Mouse (Mus musculus) kidney, adult 2 months (tissue): ENCODE measurements around the gene Dstn. TPM values are rescaled to one million over a fixed set of nuclear protein-coding genes. Genes with fewer than 3 reads are reported as not detected.

Experiments used
- DNase-seq: peaks from one replicate; pipeline ENCODE4 v3.0.0; 2021
- H3K27ac ChIP-seq: fragments of 200-500 bp; 2 replicates; pipeline ENCODE4 v1.5.1; 2012; ENCODE audit warnings: low read depth, low read length, control low read depth, inconsistent platforms; ENCODE audit not compliant: insufficient read depth
- H3K27me3 ChIP-seq: fragments of 200-500 bp; replicated peaks from 2 replicates; pipeline ENCODE4 v1.6.1; 2012; ENCODE audit warnings: mild to moderate bottlenecking, moderate library complexity, low read length, inconsistent platforms; ENCODE audit not compliant: control insufficient read depth, insufficient read depth
- H3K36me3 ChIP-seq: fragments of 200-500 bp; 2 replicates; pipeline ENCODE4 v1.6.1; 2012; ENCODE audit warnings: mild to moderate bottlenecking, moderate library complexity, low read length, inconsistent platforms; ENCODE audit not compliant: control insufficient read depth, insufficient read depth
- H3K4me1 ChIP-seq: fragments of 200-500 bp; 2 replicates; pipeline ENCODE4 v1.6.1; 2011; ENCODE audit warnings: low read length; ENCODE audit not compliant: control insufficient read depth, insufficient read depth
- H3K4me3 ChIP-seq: fragments of 200-500 bp; 2 replicates; pipeline ENCODE4 v1.5.1; 2011; ENCODE audit warnings: mild to moderate bottlenecking, low read depth, low read length, control low read depth; ENCODE audit not compliant: insufficient read depth
- CTCF ChIP-seq: fragments of 200-500 bp; conservative IDR thresholded peaks from 2 replicates; pipeline ENCODE4 v1.5.1; 2011; ENCODE audit warnings: low read depth, mild to moderate bottlenecking, control low read depth, low read length, moderate library complexity, mixed read lengths; ENCODE audit not compliant: insufficient read depth, insufficient read length
- POLR2A ChIP-seq: fragments of 200-500 bp; IDR thresholded peaks from one replicate; pipeline ENCODE4 v1.6.1; 2011; ENCODE audit warnings: low read depth, low read length, control low read depth
- WGBS: fragments of 180-500 bp; shearing (Covaris S2); methylation state at CpG from one replicate; pipeline ENCODE4 v1.1.7; 2018; 5-methylcytosine and 5-hydroxymethylcytosine counted together
- polyA plus RNA-seq: library from polyadenylated mRNA; depleted of rRNA; stranded (reverse); fragments of >200 nt; gene quantifications from 2 replicates; pipeline ENCODE4 v1.2.3, GENCODE M21; 2012; rRNA removed

Dstn gene
- 46.9 and 73.0 TPM in 2 replicates for polyA plus RNA-seq

DNA sequence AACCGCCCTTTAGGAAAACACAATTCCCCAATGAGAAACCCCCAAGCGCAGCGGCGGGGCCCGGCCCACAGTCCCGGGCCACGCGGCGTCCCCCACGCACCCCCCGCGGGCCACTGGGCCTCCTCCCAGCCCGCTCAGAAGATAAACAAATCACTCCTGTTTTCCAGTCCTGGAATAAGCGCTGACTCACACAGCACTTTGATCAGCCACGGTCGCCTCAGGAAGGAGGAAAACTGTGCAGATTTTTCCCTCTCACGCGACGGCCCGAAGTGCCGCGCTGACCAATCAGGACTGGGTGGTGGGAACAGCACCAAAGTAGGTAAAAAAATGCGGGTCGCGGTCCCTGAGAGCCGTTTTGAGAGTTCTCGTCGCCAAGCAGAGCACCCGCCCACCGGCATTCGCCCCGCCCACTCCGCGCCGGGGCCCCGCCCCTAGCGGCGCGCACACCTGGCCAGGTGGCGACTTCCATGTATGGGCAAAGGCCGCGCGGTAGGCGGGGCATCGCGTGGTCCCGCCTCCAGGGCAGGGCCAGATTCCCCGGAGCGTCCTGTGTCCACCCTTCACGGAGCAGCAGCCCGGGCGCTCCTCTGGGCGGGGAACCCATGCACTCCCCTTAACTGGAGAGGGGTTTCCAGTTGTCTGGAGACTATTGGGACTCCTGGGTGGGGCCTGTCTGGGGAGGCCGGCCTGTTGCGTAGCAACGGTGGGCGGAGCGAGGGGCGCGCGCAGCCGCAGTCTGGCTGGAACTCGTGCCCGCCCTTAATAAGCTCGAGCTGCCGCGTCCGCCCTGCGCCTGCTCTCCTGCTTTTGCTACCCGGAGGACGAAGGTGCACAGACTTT lies at the start of gene Dstn:
TSS of gene Dstn (plus strand) at position 561 of the 840 bp plus-strand sequence.
- peak; percentile 99 for DNase-seq

DNA sequence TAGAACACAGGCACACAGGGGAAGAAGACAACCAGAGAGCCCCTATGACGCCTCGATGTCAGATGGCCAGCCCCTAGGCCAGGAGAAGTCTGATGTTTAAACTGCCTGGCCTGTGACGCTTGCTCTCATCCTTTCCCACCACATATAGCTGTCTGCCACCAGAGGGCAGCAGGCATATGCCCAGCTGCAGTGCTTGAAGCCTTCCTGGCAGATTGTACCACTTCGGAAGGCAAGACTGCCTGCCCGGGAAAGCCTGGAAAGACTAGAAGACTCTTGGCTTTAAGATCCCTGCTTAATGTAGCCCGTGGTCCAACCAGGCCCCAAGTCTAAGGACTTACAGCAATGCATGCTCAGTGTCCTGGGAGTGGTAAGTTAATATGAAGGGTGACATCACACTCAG lies 47.8 kb upstream of the Dstn start:
- Histone ChIP-seq H3K4me3 (peak overlapping the region; percentile 17; the same call in 1 of the 2 replicates), H3K36me3 (no peaks in the 10 kb centered on the region), H3K27ac (no peak overlapping the region), H3K4me1 (peaks cover 3% of the 10 kb centered on the region; the same call in 1 of the 2 replicates), H3K27me3 (no peaks in the 10 kb centered on the region)
- peak; percentile 90 for DNase-seq
- WGBS = under 1% methylated on average over 6 of the region's 6 CpGs
- TF ChIP-seq CTCF = peak; percentile 97
- no peak for TF ChIP-seq POLR2A

More for the DNA sequence above, at the start of gene Dstn:
- Histone ChIP-seq H3K36me3 (no peaks in the 10 kb centered on the region), H3K27me3 (no peaks in the 10 kb centered on the region), H3K27ac (peak within 1 kb of the TSS; percentile 99), H3K4me1 (peaks cover 14% of the 10 kb centered on the region; the same call in 1 of the 2 replicates), H3K4me3 (peak within 1 kb of the TSS; percentile 89)
- under 1% methylated on average over 69 of the region's 71 CpGs for WGBS
- TF ChIP-seq CTCF = no peak
- peak; percentile 98 for TF ChIP-seq POLR2A

DNA sequence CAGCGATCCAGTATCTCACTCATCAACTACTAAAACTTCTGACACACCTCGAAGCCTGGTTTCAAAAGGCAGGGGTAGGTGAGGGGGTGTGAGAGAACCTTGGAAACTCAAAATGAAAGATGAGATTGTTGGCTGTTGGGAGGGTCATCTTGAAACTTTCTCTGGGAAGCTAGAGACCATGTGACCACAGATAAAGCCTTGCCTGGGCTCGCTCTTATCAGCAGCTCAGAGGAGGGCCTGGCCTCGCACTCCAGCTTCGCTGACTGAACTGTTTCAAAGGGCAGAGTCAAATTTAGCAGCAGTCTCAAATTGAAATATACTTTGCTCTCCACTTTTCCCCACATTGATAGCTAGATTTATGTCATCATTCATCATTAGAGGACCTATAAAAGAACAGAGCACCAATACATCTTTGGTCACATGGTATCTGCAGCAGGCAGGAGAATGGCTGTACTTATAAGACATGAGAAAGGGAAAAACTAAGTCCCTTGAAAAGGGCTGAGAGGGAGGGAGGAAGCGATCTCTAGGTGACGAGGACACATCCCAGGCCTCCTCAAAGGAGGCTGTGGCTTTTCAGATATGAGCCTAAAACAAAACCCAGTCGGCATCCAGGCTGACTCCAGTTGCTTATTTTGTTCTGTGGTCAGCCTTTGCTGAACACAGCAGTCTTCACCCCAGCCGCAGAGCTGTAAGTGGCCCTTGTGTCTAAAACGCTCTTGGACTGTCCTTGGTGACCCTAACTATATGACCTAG lies 44.0 kb upstream of the Dstn start:
- Histone ChIP-seq H3K27ac (0 out of 2 replicates have a peak overlapping the region, but pooled peaks have one; percentile 27), H3K27me3 (no peaks in the 10 kb centered on the region), H3K4me3 (no peak overlapping the region), H3K4me1 (peaks cover 2% of the 10 kb centered on the region; the same call in 1 of the 2 replicates), H3K36me3 (no peaks in the 10 kb centered on the region)
- WGBS = 68% methylated on average over 10 of the region's 10 CpGs
- no peak for TF ChIP-seq POLR2A
- no peak for TF ChIP-seq CTCF
- DNase-seq = peak; percentile 49

DNA sequence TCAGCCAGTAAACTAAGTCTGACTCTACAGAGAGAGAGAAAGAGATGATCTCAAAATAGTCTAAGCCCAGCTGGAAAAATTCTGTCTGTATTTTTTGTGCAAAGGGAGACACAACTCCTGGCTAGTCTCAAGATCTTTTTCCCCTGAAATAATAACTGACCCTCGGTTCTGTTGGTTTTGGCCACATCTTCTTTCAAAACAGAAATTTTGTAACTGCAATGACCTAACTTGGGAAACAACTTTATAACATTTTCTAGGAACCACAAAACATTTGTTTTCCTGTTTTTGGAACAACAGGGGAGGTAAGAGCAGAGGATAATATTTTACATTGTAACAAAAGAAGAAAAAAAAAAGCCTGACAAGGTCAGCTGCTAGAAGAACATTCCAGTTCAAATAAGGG lies 39.1 kb upstream of the Dstn start:
- Histone ChIP-seq H3K4me1 (peaks cover 8% of the 10 kb centered on the region; the same call in 1 of the 2 replicates), H3K27ac (peak overlapping the region; percentile 86), H3K36me3 (no peaks in the 10 kb centered on the region), H3K4me3 (no peak overlapping the region), H3K27me3 (no peaks in the 10 kb centered on the region)
- TF ChIP-seq POLR2A (no peak), CTCF (no peak)
- WGBS = 58% methylated on average over 1 of the region's 1 CpGs
- DNase-seq = peak; percentile 55

DNA sequence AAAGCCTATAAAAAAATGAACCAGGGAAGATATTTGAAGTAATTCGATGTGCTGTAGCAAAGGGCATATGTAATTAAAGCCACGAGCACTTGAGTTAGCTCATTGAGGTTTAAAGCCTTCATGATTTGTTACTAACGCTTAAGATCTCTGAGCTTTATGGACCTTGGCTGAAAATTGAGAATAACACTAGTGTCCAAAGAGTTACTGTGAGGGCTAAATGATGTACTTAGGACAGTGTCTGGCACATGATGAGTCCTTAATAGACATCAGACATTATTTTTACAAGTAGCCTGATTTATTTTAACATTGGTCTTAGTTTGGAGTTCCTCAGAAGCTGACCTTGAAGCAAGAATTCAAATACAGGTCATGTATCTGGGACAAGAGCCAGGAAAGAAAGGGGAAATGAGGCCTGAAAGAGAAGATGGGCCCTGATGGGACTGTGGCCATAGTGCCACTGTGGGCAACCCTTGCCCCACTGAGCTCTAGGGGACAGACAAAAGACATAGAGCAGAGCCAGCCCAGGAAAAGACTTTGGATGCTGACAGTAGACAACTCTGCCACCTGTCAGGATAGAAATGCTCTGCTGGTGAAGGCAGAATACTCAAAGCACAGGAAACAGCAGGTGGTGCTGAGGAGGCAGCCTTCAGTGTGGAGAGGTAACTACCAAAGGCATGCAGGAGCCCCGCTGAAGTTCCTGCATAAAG lies 38.0 kb upstream of the Dstn start:
- Histone ChIP-seq H3K4me3 (no peak overlapping the region), H3K36me3 (no peaks in the 10 kb centered on the region), H3K27ac (peak overlapping the region; percentile 10), H3K27me3 (no peaks in the 10 kb centered on the region), H3K4me1 (peaks cover 8% of the 10 kb centered on the region; the same call in 1 of the 2 replicates)
- TF ChIP-seq POLR2A (no peak), CTCF (peak; percentile 60)
- DNase-seq = peak; percentile 52
- WGBS = 41% methylated on average over 4 of the region's 4 CpGs

DNA sequence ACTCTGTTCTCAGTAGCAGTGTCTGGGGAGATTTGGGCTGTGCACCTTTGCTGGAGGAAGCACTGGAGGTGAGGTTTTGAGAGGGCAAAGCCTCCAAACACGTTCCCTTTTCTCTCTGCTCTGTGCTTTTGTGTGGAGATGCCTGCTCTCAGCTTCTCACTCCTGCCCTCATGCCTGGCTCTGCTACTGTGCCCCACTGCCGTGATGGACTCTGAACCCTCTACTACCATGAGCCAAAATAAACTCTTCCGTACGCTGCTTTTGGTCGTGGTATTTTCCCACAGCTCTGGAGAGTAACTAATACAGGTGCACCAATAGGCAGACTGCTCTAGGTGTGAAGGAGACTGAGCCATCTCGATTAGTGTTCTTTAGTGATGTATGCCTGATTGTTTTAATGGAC lies 35.8 kb upstream of the Dstn start:
- no peak overlapping the region for H3K27ac ChIP-seq
- TF ChIP-seq POLR2A (no peak), CTCF (no peak)
- WGBS = 87% methylated on average over 6 of the region's 6 CpGs
- no peak overlapping the region for H3K4me3 ChIP-seq
- H3K4me1 ChIP-seq = peaks cover 8% of the 10 kb centered on the region; the same call in 1 of the 2 replicates
- H3K36me3 ChIP-seq = no peaks in the 10 kb centered on the region
- DNase-seq = no peak
- H3K27me3 ChIP-seq = no peaks in the 10 kb centered on the region
